Mouse (Mus musculus) cerebellum, adult 9-11 months (tissue): ENCODE results near the gene Zfp292.
A peak's percentile ranks its signal among the peaks of the same experiment; 100 is the strongest.

Experiments
- DNase-seq: peaks from one replicate; pipeline ENCODE4 v3.0.0; 2022

The Zfp292 gene

GRCm38 (mm10) chr4:34786476-34786875 lies 96.3 kb downstream of the Zfp292 start:
- no peak for DNase-seq

GRCm38 (mm10) chr4:34785646-34786045 lies 97.1 kb downstream of the Zfp292 start:
- no peak for DNase-seq

- no peak for DNase-seq
Observed at GRCm38 (mm10) chr4:34784865-34785264, 97.9 kb downstream of the Zfp292 start.

- DNase-seq = no peak
Observed at GRCm38 (mm10) chr4:34782730-34783129, 100.0 kb downstream of the Zfp292 start.

- peak; percentile 90 for DNase-seq
Observed at GRCm38 (mm10) chr4:34777677-34778527, 104.9 kb downstream of the Zfp292 start, which contains the start of gene Smim8. Gene Smim8, minus strand, starts transcription at chr4:34778423.

GRCm38 (mm10) chr4:34771652-34772371 lies 110.9 kb downstream of the Zfp292 start:
- DNase-seq = no peak

GRCm38 (mm10) chr4:34756163-34756562 lies 126.6 kb downstream of the Zfp292 start, which contains the start of gene Gm136:
Gene Gm136, minus strand, starts transcription at chr4:34756263.
- DNase-seq = no peak
